Mouse (Mus musculus) frontal cortex, adult (tissue): ENCODE measurements at regions not wholly inside any gene's neighbourhood (a gene's known extent, or its start where the extent isn't known, plus 50 kb on each side); places are given as distances from the start of the nearest gene placed in this dataset.
A peak's percentile ranks its signal among the peaks of the same experiment; 100 is the strongest.

Experiments
- ATAC-seq: cut with Nextera tagmentation; 2 replicates; pipeline ENCODE4 v1.9.2; 2017; ENCODE audit warnings: mild to moderate bottlenecking, moderate library complexity, mixed read lengths; ENCODE audit not compliant: low TSS enrichment

- no peak for ATAC-seq
Measured at GRCm38 (mm10) chr13:59917185-59917584, 94.2 kb upstream of the Tut7 start.

- ATAC-seq = no peak
Measured at GRCm38 (mm10) chr13:59916166-59917044, 93.5 kb upstream of the Tut7 start.

DNA sequence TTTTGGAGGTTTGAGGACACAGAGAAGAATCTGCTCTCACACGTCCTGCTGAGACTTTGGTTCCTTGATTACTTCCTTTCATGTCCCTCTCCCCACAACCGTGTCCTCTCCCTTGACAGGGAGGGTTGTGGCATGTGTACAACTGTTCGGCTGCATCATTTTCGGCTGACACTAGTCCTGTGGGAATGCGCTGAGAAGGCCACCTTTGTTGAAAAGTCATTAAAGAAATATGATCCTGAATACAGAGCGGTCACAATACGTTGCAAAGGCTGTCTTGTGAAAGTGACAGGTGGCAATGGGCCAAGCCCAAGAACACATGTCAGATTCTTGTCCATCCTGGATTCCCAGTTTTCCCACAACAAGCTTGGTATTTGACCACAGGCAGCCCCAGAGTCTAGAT is 92.8 kb upstream of the Tut7 start:
- no peak for ATAC-seq

DNA sequence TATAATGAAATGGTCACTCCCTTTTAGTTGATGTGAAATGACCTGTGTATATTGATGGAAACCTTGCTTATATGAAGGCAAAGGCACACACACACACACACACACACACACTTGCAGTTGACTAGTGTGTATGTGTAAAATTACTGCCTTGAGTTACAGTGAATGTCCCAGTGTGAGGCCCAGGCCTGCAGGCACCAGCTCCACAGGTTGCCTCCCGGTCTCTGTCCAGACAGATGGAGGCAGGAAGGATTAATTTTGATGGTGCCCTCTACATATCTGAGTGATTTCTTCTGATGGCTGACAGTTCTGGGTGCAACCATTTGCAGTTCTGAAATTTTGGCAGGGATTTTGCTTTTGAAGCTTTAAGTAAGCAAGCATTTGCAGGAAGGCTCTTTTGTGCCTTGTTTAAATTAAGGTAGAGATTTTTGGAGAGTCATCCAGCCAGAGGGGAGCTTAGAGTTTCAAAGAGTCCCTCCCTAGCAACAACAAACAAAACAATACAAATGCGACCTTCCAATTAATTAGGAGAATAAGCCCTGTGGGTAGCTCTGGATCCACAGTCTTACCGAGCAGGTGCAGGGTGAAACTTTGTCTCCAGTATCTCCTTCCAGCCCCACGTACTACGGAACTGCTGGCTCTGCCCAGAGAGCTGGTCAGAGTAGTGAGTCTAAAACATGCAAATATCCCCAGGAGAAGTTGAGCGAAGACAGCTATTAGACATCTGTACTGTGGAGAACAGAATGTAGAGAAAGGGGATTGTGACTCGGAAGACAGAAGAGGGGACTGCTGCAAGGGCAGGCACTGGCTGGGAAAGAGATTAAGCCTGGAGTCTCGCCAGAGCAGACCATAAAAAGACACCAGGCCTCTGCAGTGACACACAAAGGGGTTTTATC is 87.5 kb upstream of the Tut7 start:
- ATAC-seq = no peak

DNA sequence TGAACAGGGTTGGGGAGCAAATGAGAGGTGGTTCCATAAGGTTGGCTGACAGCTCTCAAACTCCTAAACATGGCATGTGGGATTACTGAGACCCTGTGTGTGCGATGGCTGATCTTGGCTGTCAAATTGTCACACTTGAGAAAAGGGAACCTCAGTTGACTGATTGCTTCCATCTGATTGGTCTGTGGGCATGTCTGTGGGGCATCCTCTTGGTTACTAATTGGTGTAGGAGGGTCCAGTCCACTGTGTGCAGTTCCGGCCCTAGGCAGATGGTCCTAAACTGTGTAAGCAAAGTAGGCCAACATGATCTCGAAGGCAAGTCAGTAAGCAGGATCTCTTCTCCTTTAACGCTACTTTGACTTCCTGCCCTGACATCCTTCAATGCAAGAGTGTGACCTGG is 86.5 kb upstream of the Tut7 start:
- no peak for ATAC-seq

DNA sequence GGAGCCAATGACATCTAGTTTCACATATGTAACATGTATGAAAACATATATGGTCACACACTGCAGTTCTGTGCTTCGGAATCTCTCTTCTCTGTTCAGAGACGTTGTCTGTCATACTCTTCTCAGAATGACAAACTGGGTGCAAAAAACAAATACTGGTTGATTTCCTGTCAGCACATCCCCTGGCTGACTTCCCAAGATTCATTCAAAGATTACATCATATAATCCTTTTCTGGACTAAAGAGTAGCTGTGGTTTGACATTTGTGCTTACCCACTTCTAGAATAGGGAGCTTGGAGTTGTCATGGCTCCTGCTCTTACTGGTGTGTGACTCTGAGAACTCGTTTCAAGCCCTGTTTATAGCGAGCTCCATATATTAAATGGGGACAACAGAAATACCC is 85.8 kb upstream of the Tut7 start:
- ATAC-seq = no peak

- no peak for ATAC-seq
Measured at GRCm38 (mm10) chr13:59905488-59905887, 82.5 kb upstream of the Tut7 start.

DNA sequence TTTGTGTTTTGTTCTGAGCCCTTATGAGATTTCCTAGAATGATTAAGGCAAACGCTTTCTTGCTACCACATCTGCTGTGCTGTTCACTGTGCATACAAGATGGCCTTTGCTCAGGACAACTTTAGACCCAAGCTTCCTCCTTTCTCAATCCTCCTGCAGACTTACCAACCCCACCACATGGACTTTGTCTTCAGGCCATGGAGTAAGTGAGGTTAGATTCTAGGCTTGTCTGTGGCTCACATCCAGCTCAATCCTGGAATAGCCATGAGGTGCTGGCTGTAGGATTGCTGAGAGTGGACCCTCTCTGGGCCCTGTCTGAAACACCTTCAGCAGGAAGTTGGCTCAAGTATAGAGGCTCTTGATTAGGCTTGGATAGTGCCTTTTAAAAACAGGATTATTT is 81.5 kb upstream of the Tut7 start:
- no peak for ATAC-seq

- no peak for ATAC-seq
Measured at GRCm38 (mm10) chr13:59899521-59899920, 76.6 kb upstream of the Tut7 start.

DNA sequence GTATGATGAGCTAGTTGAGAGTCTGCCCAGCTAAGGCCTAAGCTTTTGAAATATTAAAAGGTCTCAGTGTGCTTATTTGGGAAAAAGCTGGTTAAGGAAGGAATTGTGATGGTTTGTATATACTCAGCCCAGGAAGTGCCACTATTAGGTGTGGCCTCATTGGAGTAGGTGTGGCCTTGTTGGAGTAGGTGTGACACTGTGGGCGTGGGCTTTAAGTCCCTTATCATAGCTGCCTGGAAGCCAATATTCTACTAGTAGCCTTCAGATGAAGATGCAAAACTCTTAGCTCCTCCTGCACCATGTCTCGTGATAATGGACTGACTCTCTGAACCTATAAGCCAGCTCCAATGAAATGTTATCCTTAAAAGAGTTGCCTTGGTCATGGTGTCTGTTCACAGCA is 72.8 kb upstream of the Tut7 start:
- ATAC-seq = no peak

DNA sequence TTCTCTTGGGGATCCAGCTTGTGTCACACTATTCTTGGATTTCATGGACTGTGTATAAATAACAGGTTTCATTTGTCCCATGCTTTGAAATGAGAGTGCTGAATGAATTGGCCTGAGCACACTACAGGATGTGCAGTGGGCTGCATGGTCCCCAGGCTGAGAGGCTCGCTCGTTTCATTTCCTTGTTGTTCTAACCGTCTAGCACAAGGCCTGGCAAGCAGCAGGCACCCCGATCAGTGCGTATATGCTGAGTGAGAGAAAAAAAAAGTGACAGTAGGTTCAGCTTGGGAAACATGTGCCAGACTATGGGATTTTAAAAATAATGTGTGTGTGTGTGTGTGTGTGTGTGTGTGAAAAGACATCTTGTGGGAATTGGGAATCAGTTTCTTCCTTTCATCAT is 71.1 kb upstream of the Tut7 start:
- ATAC-seq = no peak

- no peak for ATAC-seq
Measured at GRCm38 (mm10) chr13:59892961-59893360, 70.0 kb upstream of the Tut7 start.

GRCm38 (mm10) chr13:59892340-59892739 is 69.4 kb upstream of the Tut7 start:
- no peak for ATAC-seq

GRCm38 (mm10) chr13:59891737-59892136 is 68.8 kb upstream of the Tut7 start:
- ATAC-seq = no peak

DNA sequence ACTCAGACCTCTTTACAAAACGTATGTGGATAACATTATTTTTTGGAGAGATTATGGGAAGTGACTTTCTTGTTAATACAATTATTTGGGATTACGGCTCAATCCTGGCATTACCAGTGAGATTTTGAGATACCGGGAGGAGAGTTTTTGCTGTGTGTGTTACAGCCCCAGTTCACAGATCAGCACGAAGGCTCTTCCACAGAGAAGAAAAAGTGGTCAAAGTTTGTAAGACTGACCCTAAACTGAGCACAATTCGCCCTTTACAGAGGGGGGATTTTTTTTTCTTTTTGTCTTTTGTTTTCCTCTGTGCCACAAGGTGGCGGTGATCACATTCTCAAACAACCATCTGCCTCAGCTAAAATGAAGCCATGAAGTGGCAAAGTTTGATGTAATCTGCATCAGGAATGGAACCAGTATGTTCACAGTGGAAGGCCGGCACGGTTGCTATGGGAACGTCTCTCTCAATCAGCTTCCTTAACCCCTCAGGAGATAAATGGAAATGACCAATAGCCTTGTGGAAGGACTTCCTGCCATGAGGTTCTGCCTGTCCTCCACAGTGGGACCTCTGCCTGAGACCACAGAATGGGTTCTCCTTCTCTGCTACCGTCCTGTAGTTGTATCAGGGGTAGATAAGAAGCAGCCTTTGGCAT is 66.6 kb upstream of the Tut7 start:
- ATAC-seq = peak; percentile 82

- no peak for ATAC-seq
Measured at GRCm38 (mm10) chr13:59888038-59889016, 65.4 kb upstream of the Tut7 start.

DNA sequence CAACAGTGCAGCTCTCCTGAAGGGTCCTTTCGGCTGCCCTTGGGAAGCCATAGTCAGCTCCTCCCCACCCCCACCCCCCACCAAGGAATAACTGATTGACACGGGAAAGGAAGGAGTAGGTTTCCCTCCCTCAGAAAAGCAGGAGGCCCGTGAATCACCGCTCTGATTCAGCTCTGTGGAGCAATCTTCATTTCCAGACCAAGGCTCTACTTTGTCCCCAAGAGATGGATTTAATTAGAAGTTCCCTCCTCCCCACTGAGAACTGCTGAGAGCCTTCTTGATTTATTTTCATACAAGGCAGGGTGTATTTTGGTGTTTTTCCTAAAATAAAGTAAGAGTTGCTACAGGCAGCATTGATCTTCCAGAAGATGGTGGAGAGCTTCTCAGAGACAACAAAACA is 64.4 kb upstream of the Tut7 start:
- ATAC-seq = peak; percentile 93

- no peak for ATAC-seq
Measured at GRCm38 (mm10) chr13:59886572-59886971, 63.6 kb upstream of the Tut7 start.

- ATAC-seq = no peak
Measured at GRCm38 (mm10) chr13:59881989-59882784, 59.2 kb upstream of the Tut7 start.

DNA sequence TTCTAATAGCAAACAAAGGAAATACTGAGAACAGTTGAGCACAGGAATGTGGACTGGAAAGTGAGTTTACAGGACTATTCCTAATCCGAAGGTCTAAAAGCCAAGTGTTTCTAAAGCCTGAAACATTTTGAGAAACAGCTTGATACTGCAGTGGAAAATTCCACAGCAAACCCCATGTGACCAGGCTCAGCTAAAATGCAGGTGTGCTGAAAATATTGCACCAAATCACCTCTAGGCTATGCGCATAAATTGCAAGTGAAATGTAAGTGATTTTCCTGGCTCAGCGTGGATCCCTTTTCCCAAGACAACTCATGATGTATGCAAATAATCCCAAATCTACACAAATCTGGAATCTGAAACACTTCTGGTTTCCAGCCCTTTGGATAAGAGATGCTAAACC is 57.1 kb upstream of the Tut7 start:
- no peak for ATAC-seq
